14 mouse cellular contexts compared by ENCODE assay signal in genomic region chr2:48412683-48413440, GRCm38 (mm10).
DNase-seq lines count a peak whose midpoint lies in the region; ATAC-seq and TF ChIP-seq lines count a peak whose summit lies in the region.
"Had no signal": no experiment of that assay in that cellular context is flagged by ENCODE, and none has a peak within 500 bp of the region (broad histone marks: within the 10 kb centered on the region; RNA-seq: fewer than 3 reads in every experiment).

No protein-coding gene starts in this region.

- H3K4me2 ChIP-seq in lung, embryonic 14.5 days, result no peak overlapping the region
- no peak overlapping the region for H3K4me2 ChIP-seq in stomach, embryonic 14.5 days (replicated peaks; ENCODE audit: low read depth, low read length)
- H3K4me2 ChIP-seq in forebrain, postnatal 0 days (ENCODE audit: low read depth), result no peak overlapping the region
- H3K4me2 ChIP-seq: midbrain, embryonic 12.5 days had no signal

- intact Hi-C loops in heart, postnatal 25 days (cut with DNase I), result no loop called here

- no peak for TF ChIP-seq POLR2A in lung, adult 2 months (IDR thresholded peaks at IDR 0.05; ENCODE audit: borderline replicate concordance, extremely low read depth, low read depth, low read length)

- no peak overlapping the region for H3K4me3 ChIP-seq in lung, embryonic 14.5 days (ENCODE audit: low read depth, low read length)
- H3K4me3 ChIP-seq in lung, adult 2 months (replicated peaks; ENCODE audit: extremely low read depth, low read depth, low read length), result no peak overlapping the region
- no peak overlapping the region for H3K4me3 ChIP-seq in stomach, embryonic 14.5 days (ENCODE audit: low read depth, low read length)
- H3K4me3 ChIP-seq in forebrain, postnatal 0 days (ENCODE audit: low read depth, low read length), result no peak overlapping the region
- H3K4me3 ChIP-seq: midbrain, embryonic 12.5 days; myocyte had no signal

- no peaks in the 10 kb centered on the region for H3K4me1 ChIP-seq in lung, embryonic 14.5 days (ENCODE audit: insufficient read depth)
- H3K4me1 ChIP-seq in lung, adult 2 months (ENCODE audit: control insufficient read depth, insufficient read depth, low read length), result peaks cover 3% of the 10 kb centered on the region
- no peaks in the 10 kb centered on the region for H3K4me1 ChIP-seq in stomach, embryonic 14.5 days (ENCODE audit: control insufficient read depth, insufficient read depth, low read length)
- H3K4me1 ChIP-seq in forebrain, postnatal 0 days (ENCODE audit: insufficient read depth), result no peaks in the 10 kb centered on the region

- no peaks in the 10 kb centered on the region for H3K27me3 ChIP-seq in lung, embryonic 14.5 days (ENCODE audit: insufficient read depth, low read length)
- no peaks in the 10 kb centered on the region for H3K27me3 ChIP-seq in stomach, embryonic 14.5 days (ENCODE audit: control insufficient read depth, insufficient read depth, low read length)
- no peaks in the 10 kb centered on the region for H3K27me3 ChIP-seq in forebrain, postnatal 0 days (ENCODE audit: insufficient read depth, low read length)
- H3K27me3 ChIP-seq: midbrain, embryonic 12.5 days had no signal

- no peaks in the 10 kb centered on the region for H3K9me3 ChIP-seq in lung, embryonic 14.5 days (ENCODE audit: low read depth, low read length)
- H3K9me3 ChIP-seq in stomach, embryonic 14.5 days (ENCODE audit: control insufficient read depth, low read depth, low read length), result no peaks in the 10 kb centered on the region
- H3K9me3 ChIP-seq in forebrain, postnatal 0 days (ENCODE audit: low read length), result no peaks in the 10 kb centered on the region
- H3K9me3 ChIP-seq: midbrain, embryonic 12.5 days had no signal

- 49% methylated on average over 4 of the region's 4 CpGs for WGBS in lung, embryonic 14.5 days
- 65% methylated on average over 4 of the region's 4 CpGs for WGBS in lung, adult 2 months
- WGBS in stomach, embryonic 14.5 days, result 73% methylated on average over 4 of the region's 4 CpGs
- WGBS in forebrain, postnatal 0 days, result 71% methylated on average over 4 of the region's 4 CpGs

- H3K9ac ChIP-seq in lung, embryonic 14.5 days, result no peak overlapping the region
- no peak overlapping the region for H3K9ac ChIP-seq in stomach, embryonic 14.5 days (replicated peaks; ENCODE audit: low read depth, low read length)
- no peak overlapping the region for H3K9ac ChIP-seq in forebrain, postnatal 0 days
- H3K9ac ChIP-seq: midbrain, embryonic 12.5 days had no signal

- H3K36me3 ChIP-seq in lung, embryonic 14.5 days (ENCODE audit: insufficient read depth), result no peaks in the 10 kb centered on the region
- no peaks in the 10 kb centered on the region for H3K36me3 ChIP-seq in stomach, embryonic 14.5 days (ENCODE audit: control insufficient read depth, insufficient read depth, low read length)
- no peaks in the 10 kb centered on the region for H3K36me3 ChIP-seq in forebrain, postnatal 0 days (ENCODE audit: insufficient read depth)
- H3K36me3 ChIP-seq: midbrain, embryonic 12.5 days had no signal

- peak; percentile 92 for ATAC-seq in lung, embryonic 14.5 days (ENCODE audit: insufficient read depth)
- peak; percentile 70 for ATAC-seq in stomach, embryonic 14.5 days (ENCODE audit: insufficient number of reproducible peaks, insufficient read depth, low FRiP score, low read depth)
- no peak for ATAC-seq in forebrain, postnatal 0 days
- ATAC-seq: hindbrain, postnatal 0 days had no signal

- peak overlapping the region; percentile 33 for H3K27ac ChIP-seq in lung, embryonic 14.5 days (ENCODE audit: low read depth)
- H3K27ac ChIP-seq in stomach, embryonic 14.5 days (ENCODE audit: low read length), result no peak overlapping the region
- H3K27ac ChIP-seq in forebrain, postnatal 0 days (ENCODE audit: low read depth, low read length), result no peak overlapping the region
- H3K27ac ChIP-seq: hindbrain, postnatal 0 days; midbrain, embryonic 12.5 days had no signal

- TF ChIP-seq CTCF in lung, embryonic 14.5 days (IDR thresholded peaks at IDR 0.05; ENCODE audit: low read depth), result no peak
- TF ChIP-seq CTCF in lung, adult 2 months (IDR thresholded peaks at IDR 0.05; ENCODE audit: insufficient read depth, low read length), result no peak
- TF ChIP-seq CTCF in forebrain, postnatal 0 days (IDR thresholded peaks at IDR 0.05; ENCODE audit: low read depth), result no peak

- peak; percentile 66 for DNase-seq in lung, embryonic 14.5 days
- no peak for DNase-seq in lung, adult 2 months
- DNase-seq in kidney, adult 18-20 months, result peak; percentile 48
- DNase-seq in kidney, postnatal 25 days, result peak; percentile 63 to 90
- DNase-seq in right cerebral cortex, postnatal 10 days (ENCODE audit: low spot score in 2 of 2), result no peak
- DNase-seq in forebrain, postnatal 0 days, result no peak
- DNase-seq in heart, postnatal 25 days (ENCODE audit: low spot score), result no peak
- DNase-seq: adrenal gland, adult 8-10 months; cerebellum, adult 9-10 months; heart, postnatal 10 days had no signal

Comparison
In these comparisons a context has a peak if more than half of its experiments do, and no peak if none do; other contexts are left out.
1. DNase-seq: peak in lung, embryonic 14.5 days (single experiment), kidney, adult 18-20 months (single experiment) and kidney, postnatal 25 days (2 of 2); none in lung, adult 2 months (single experiment), right cerebral cortex, postnatal 10 days (0 of 2), forebrain, postnatal 0 days (single experiment) and heart, postnatal 25 days (single experiment).